Mouse (Mus musculus) C2C12 (cell line): ENCODE measurements at regions not wholly inside any gene's neighbourhood (a gene's known extent, or its start where the extent isn't known, plus 50 kb on each side); places are given as distances from the start of the nearest gene placed in this dataset.

Experiments
- CTCF ChIP-seq: IDR thresholded peaks from one replicate; pipeline ENCODE4 v1.5.1; 2011; ENCODE audit not compliant: control insufficient read depth, insufficient read depth, insufficient read length
- MAX ChIP-seq: IDR thresholded peaks from one replicate; pipeline ENCODE4 v1.6.1; 2011; ENCODE audit warnings: mild to moderate bottlenecking, control low read depth

DNA sequence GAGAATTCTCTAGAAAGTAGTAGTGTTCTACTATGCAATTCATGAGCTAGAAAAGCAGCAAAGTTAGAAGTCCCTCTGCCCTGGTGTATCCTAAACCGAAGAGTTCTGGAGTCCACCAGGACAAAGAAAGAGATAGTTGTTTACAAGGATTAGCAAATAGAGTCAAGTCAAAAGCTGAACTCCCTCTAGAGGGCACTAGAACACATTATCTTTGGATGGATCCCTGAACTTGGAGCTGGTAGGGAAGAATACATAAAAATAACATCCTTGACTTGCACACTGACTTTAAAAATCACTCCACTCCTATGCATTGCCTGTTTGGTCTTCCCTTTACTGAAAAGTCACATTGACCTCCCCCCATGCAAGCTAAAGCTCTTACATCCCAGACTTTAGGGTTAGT lies 205.3 kb upstream of the Arhgap42 start:
- no peak for TF ChIP-seq CTCF
- TF ChIP-seq MAX: no peak
